Mouse (Mus musculus) bone marrow, adult 2 months (tissue): ENCODE results near the gene Wdr26. TPM values are rescaled to one million over a fixed set of nuclear protein-coding genes. Genes with fewer than 3 reads are reported as not detected.

Source experiments
- H3K27ac ChIP-seq: fragments of 200-500 bp; 2 replicates; pipeline ENCODE4 v1.5.1; 2012; ENCODE audit warnings: low read depth, mild to moderate bottlenecking, control low read depth, inconsistent platforms, low read length; ENCODE audit not compliant: control insufficient read depth, poor library complexity, insufficient read depth
- H3K4me1 ChIP-seq: fragments of 200-500 bp; 2 replicates; pipeline ENCODE4 v1.6.1; 2011; ENCODE audit warnings: low read length; ENCODE audit not compliant: control insufficient read depth, insufficient read depth
- H3K4me3 ChIP-seq: fragments of 200-500 bp; replicated peaks from 2 replicates; pipeline ENCODE3; 2011; ENCODE audit warnings: mild to moderate bottlenecking, low read depth, low read length, control low read depth; ENCODE audit not compliant: control insufficient read depth
- CTCF ChIP-seq: fragments of 200-500 bp; IDR thresholded peaks from 2 replicates; pipeline ENCODE4 v1.5.1; 2011; ENCODE audit warnings: low read length, control low read depth; ENCODE audit not compliant: control insufficient read depth, insufficient read depth
- POLR2A ChIP-seq: fragments of 200-500 bp; IDR thresholded peaks from 2 replicates; pipeline ENCODE4 v1.6.1; 2011; ENCODE audit warnings: low read depth, mild to moderate bottlenecking, control low read depth, low read length, borderline replicate concordance; ENCODE audit not compliant: control insufficient read depth
- WGBS: fragments of 180-500 bp; shearing (Covaris S2); methylation state at CpG from one replicate; pipeline ENCODE4 v1.1.7; 2018; 5-methylcytosine and 5-hydroxymethylcytosine counted together
- polyA plus RNA-seq: library from polyadenylated mRNA; stranded (reverse); fragments of >200 nt; gene quantifications from 2 replicates; pipeline ENCODE4 v1.2.4, GENCODE M21; 2011; ENCODE audit warnings: low replicate concordance; ENCODE audit not compliant: missing spikeins, insufficient read depth, insufficient read length

Gene Wdr26
- polyA plus RNA-seq, 1 experiment: 115 TPM

GRCm38 (mm10) chr1:181246487-181247138 lies 34.8 kb upstream of the Wdr26 start:
- peak overlapping the region; percentile 93 for H3K27ac ChIP-seq
- TF ChIP-seq CTCF: no peak
- TF ChIP-seq POLR2A: peak; percentile 35; the same call in 1 of the 2 replicates
- WGBS: 20% methylated on average over 7 of the region's 7 CpGs
- no peak overlapping the region for H3K4me3 ChIP-seq
- peaks cover 19% of the 10 kb centered on the region for H3K4me1 ChIP-seq

- Histone ChIP-seq H3K4me1 (peaks cover 19% of the 10 kb centered on the region), H3K27ac (peak overlapping the region; percentile 59), H3K4me3 (no peak overlapping the region)
- no peak for TF ChIP-seq POLR2A
- no peak for TF ChIP-seq CTCF
- WGBS: 59% methylated on average over 11 of the region's 11 CpGs
Measured at GRCm38 (mm10) chr1:181245554-181246486, 34.0 kb upstream of the Wdr26 start.

- Histone ChIP-seq H3K4me1 (peaks cover 19% of the 10 kb centered on the region), H3K4me3 (no peak overlapping the region), H3K27ac (no peak overlapping the region)
- 81% methylated on average over 2 of the region's 2 CpGs for WGBS
- TF ChIP-seq CTCF (no peak), POLR2A (no peak)
Measured at GRCm38 (mm10) chr1:181245067-181245466, 33.3 kb upstream of the Wdr26 start.

GRCm38 (mm10) chr1:181241185-181241584 lies 29.4 kb upstream of the Wdr26 start:
- WGBS: 95% methylated on average over 3 of the region's 3 CpGs
- no peak overlapping the region for H3K4me3 ChIP-seq
- TF ChIP-seq CTCF: no peak
- TF ChIP-seq POLR2A: no peak
- peaks cover 3% of the 10 kb centered on the region; the same call in 1 of the 2 replicates for H3K4me1 ChIP-seq
- H3K27ac ChIP-seq: no peak overlapping the region

- 0 out of 2 replicates have a peak overlapping the region, but pooled peaks have one; percentile 5 for H3K27ac ChIP-seq
- TF ChIP-seq CTCF (no peak), POLR2A (no peak)
- H3K4me3 ChIP-seq: no peak overlapping the region
- 24% methylated on average over 5 of the region's 5 CpGs for WGBS
- H3K4me1 ChIP-seq: peaks cover 3% of the 10 kb centered on the region
Measured at GRCm38 (mm10) chr1:181237332-181237731, 25.5 kb upstream of the Wdr26 start.

GRCm38 (mm10) chr1:181234326-181235035 lies 22.7 kb upstream of the Wdr26 start:
- WGBS: 16% methylated on average over 8 of the region's 8 CpGs
- TF ChIP-seq POLR2A (peak; percentile 60), CTCF (no peak)
- H3K27ac ChIP-seq: peak overlapping the region; percentile 55
- peaks cover 17% of the 10 kb centered on the region for H3K4me1 ChIP-seq
- H3K4me3 ChIP-seq: peak overlapping the region; percentile 52

- Histone ChIP-seq H3K4me3 (peak overlapping the region; percentile 52), H3K27ac (peak overlapping the region; percentile 55; the same call in 1 of the 2 replicates), H3K4me1 (peaks cover 17% of the 10 kb centered on the region)
- WGBS: 80% methylated on average over 6 of the region's 6 CpGs
- TF ChIP-seq CTCF (no peak), POLR2A (no peak)
Measured at GRCm38 (mm10) chr1:181233734-181234133, 21.9 kb upstream of the Wdr26 start.
